Mouse (Mus musculus) neural tube, embryonic 14.5 days (tissue): Measurements from ENCODE around the gene Pdzd11. TPM values are rescaled to one million over a fixed set of nuclear protein-coding genes. Genes with fewer than 3 reads are reported as not detected.

Experiments used
- ATAC-seq: fragments of 200-750 bp; cut with Nextera tagmentation; 2 replicates; pipeline ENCODE4 v1.8.0; 2017; ENCODE audit warnings: low read depth, mild to moderate bottlenecking, moderate TSS enrichment, moderate library complexity
- H3K27ac ChIP-seq: fragments of 300-500 bp; sonication (generic); 2 replicates; pipeline ENCODE4 v1.5.1; 2014; ENCODE audit warnings: low read depth, mild to moderate bottlenecking, control low read depth, low read length, moderate library complexity, mixed read lengths
- H3K27me3 ChIP-seq: fragments of 300-500 bp; sonication (generic); 2 replicates; pipeline ENCODE4 v1.6.1; 2014; ENCODE audit warnings: low read length; ENCODE audit not compliant: control insufficient read depth, insufficient read depth
- H3K36me3 ChIP-seq: fragments of 300-500 bp; sonication (generic); 2 replicates; pipeline ENCODE4 v1.6.1; 2014; ENCODE audit warnings: low read length, mixed read lengths; ENCODE audit not compliant: control insufficient read depth, insufficient read depth
- H3K4me1 ChIP-seq: fragments of 300-500 bp; sonication (generic); 2 replicates; pipeline ENCODE4 v1.6.1; 2014; ENCODE audit warnings: low read length; ENCODE audit not compliant: control insufficient read depth, insufficient read depth
- H3K4me2 ChIP-seq: fragments of 300-500 bp; sonication (generic); 2 replicates; pipeline ENCODE4 v1.6.1; 2014; ENCODE audit warnings: mild to moderate bottlenecking, low read depth, low read length, control low read depth
- H3K4me3 ChIP-seq: fragments of 300-500 bp; sonication (generic); 2 replicates; pipeline ENCODE4 v1.5.1; 2014; ENCODE audit warnings: low read depth, low read length, control low read depth, mixed read lengths
- H3K9ac ChIP-seq: fragments of 300-500 bp; sonication (generic); replicated peaks from 2 replicates; pipeline ENCODE4 v1.6.1; 2014; ENCODE audit warnings: low read depth, mild to moderate bottlenecking, control low read depth, low read length, mixed read lengths
- H3K9me3 ChIP-seq: fragments of 300-500 bp; sonication (generic); 2 replicates; pipeline ENCODE4 v1.6.1; 2016; ENCODE audit warnings: low read length; ENCODE audit not compliant: control insufficient read depth
- WGBS: fragments of 180-500 bp; shearing (Covaris S2); extraction: QIAGEN DNeasy Blood & Tissue Kit; methylation state at CpG from one replicate; pipeline ENCODE4 v1.1.7; 2014; 5-methylcytosine and 5-hydroxymethylcytosine counted together
- polyA plus RNA-seq: library from polyadenylated mRNA; unstranded; fragments of >200 nt; fragmentation: Nextera tagmentation; extraction: Ambion mirVana; gene quantifications from 2 replicates; pipeline ENCODE4 v1.2.1, GENCODE M21; 2014

The Pdzd11 gene
- polyA plus RNA-seq: 98.9 and 101 TPM in 2 replicates

DNA sequence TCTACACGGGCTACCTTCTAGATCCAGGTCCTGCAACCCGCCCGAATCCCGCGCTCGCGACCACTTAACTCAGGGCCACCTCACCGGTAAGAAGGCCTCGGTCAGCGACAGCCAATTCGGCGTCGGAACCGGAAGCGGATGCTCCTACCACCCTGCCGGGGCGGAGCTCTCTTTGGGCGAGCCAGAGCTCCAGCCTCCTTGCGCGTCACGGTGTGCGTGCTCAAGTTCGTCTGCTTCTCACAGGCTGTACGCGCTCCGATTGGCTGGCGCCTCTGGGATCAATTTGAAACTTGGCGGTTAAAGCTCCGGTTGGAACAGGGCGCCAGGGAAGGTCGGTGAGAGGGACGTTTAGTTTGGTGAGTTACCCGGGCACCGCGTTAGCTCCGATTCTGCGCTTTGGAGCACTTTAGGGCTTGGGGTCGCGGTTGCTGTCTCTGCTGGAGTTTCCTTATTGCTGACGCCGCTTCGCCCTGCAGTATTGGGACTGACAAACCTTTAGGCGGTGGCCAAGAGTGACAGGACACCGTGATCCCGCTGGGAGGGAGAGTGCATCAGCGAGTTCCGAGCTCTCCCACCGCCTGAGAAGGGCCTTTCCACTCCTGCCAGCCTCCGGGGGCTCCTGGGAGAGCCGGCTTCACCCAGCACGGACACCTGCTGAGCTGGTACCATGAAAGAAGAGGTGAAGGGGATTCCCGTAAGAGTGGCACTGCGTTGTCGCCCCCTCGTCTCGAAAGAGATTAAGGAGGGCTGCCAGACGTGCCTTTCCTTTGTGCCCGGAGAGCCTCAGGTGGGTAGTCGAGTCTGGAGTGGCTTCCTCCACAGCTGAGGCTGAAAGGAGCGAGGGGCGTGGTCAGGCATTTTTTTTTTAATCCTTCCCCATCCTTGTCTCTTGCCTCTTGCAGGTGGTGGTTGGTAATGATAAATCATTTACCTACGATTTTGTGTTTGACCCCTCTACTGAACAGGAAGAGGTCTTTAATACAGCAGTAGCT is at the start of gene Pdzd11:
TSS of gene Pdzd11 (minus strand) at position 767 of the 992 bp plus-strand sequence.
- ATAC-seq: peak; percentile 100
- WGBS: 13% methylated on average over 61 of the region's 62 CpGs
- H3K27ac ChIP-seq: no peak within 1 kb of the TSS

DNA sequence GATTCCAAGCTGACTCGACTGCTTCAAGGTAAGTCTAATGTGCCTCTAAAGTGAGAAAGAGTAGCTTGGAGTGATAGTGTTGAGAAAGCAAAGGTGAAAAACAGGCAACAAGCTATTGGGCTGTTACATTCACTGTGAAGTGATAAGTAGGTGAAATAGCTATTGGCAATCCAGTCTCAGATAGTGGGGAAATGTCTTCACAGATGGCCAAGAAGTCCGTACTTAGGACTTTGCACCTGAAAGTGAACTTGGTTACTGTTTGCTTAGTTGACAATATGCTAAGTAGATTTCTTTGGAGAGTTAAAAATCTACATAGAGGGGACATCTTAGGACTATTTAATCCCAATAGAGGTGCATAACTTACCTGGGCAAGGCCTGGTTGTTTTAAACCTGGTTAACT is 38.5 kb upstream of the Pdzd11 start:
- Histone ChIP-seq H3K4me3 (no peak overlapping the region), H3K36me3 (no peaks in the 10 kb centered on the region), H3K4me1 (no peaks in the 10 kb centered on the region), H3K4me2 (no peak overlapping the region), H3K9me3 (no peaks in the 10 kb centered on the region), H3K9ac (no peak overlapping the region), H3K27ac (no peak overlapping the region), H3K27me3 (no peaks in the 10 kb centered on the region)
- no peak for ATAC-seq
- 84% methylated on average over 2 of the region's 2 CpGs for WGBS

More for the DNA sequence above, at the start of gene Pdzd11:
- Histone ChIP-seq H3K4me1 (no peaks in the 10 kb centered on the region), H3K9me3 (no peaks in the 10 kb centered on the region), H3K4me3 (peak within 1 kb of the TSS; percentile 46), H3K9ac (peak within 1 kb of the TSS; percentile 44; the same call in 1 of the 2 replicates), H3K27me3 (no peaks in the 10 kb centered on the region), H3K36me3 (no peaks in the 10 kb centered on the region), H3K4me2 (peak within 1 kb of the TSS; percentile 64)

DNA sequence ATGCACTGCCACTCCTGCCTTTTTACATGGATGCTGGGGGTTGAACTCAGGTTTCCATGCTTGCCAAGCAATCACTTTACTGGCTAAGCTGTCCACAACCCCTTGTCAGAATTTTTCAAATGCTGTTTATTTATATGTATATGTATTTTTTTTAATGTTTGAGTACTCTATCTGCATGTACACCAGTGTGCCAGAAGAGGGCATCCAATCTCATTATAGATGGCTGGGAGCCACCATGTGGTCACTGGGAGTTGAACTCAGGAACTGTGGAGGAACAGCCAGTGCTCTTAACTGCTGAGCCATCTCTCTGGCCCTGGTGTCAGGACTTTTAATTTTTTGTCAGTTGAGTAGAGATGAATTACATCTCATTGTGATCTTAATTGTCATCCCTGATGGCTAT is 26.5 kb upstream of the Pdzd11 start:
- ATAC-seq: no peak

DNA sequence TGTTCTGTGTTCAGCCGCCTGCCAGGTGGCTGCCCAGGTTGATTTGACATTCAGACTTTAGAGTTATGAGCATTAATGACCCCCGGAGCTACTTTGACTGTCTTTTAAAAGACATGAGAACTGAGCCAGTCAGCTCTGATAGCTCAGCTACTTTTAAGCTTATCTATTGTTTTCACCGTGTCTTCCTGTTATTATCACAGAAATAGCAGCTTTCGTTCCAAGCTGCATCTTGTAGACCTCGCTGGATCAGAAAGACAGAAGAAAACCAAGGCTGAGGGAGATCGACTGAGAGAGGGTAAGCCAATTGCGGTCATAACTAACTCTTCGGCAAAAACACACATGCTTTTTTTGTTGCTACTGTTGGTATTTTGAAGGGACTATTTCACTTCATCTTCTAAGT is 12.1 kb upstream of the Pdzd11 start:
- no peaks in the 10 kb centered on the region for H3K9me3 ChIP-seq
- H3K4me1 ChIP-seq: no peaks in the 10 kb centered on the region
- H3K27ac ChIP-seq: no peak overlapping the region
- H3K4me3 ChIP-seq: no peak overlapping the region
- ATAC-seq: no peak
- no peaks in the 10 kb centered on the region for H3K27me3 ChIP-seq
- H3K4me2 ChIP-seq: no peak overlapping the region
- no peak overlapping the region for H3K9ac ChIP-seq
- no peaks in the 10 kb centered on the region for H3K36me3 ChIP-seq
- WGBS: 94% methylated on average over 8 of the region's 8 CpGs

More for the DNA sequence above, 26.5 kb upstream of the Pdzd11 start:
- no peak overlapping the region for H3K27ac ChIP-seq
- H3K36me3 ChIP-seq: no peaks in the 10 kb centered on the region
- no peak overlapping the region for H3K4me3 ChIP-seq
- no peaks in the 10 kb centered on the region for H3K4me1 ChIP-seq
- H3K9ac ChIP-seq: no peak overlapping the region
- H3K9me3 ChIP-seq: no peaks in the 10 kb centered on the region
- H3K4me2 ChIP-seq: no peak overlapping the region
- H3K27me3 ChIP-seq: no peaks in the 10 kb centered on the region

DNA sequence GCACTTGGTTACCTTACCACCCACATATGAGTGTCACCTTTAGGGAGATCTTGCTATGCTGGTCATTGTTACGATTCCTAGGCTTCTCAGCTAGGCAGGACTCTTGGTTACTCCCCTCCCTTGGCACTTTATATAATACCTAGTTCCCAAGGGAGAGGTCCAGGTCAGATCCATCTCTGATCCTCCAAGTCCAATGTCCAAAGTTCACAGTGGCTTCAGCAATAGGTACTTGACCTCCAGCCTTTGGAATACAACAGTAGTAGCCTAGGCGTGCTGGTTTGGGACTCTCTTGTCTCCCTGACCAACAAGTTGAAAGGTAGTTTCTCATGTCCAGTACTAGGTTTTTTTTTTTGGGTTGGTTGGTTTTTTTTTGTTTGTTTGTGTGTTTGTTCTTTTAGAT is 2.7 kb upstream of the Pdzd11 start:
- H3K9ac ChIP-seq: no peak overlapping the region
- H3K27ac ChIP-seq: no peak overlapping the region
- H3K4me1 ChIP-seq: no peaks in the 10 kb centered on the region
- no peak overlapping the region for H3K4me3 ChIP-seq
- no peak for ATAC-seq
- no peaks in the 10 kb centered on the region for H3K9me3 ChIP-seq
- H3K36me3 ChIP-seq: no peaks in the 10 kb centered on the region
- no peaks in the 10 kb centered on the region for H3K27me3 ChIP-seq
- WGBS: 96% methylated on average over 2 of the region's 2 CpGs
- H3K4me2 ChIP-seq: no peak overlapping the region

DNA sequence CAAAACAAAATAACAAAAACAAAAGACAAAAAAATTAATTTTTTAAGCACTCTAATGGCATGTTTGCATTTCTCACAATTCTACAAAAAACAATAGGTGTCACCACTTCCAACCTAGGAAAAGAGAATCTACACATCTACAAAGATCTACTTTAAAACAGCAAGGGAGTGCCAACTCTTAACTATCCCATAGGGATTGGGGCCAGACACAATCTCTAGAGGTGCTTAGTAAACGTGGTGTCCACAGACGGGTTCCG is 894 bp downstream of the Pdzd11 start, which contains the start of gene Kif4:
TSS of gene Kif4 (plus strand) at position 192 of the 256 bp plus-strand sequence.
- H3K27ac ChIP-seq: no peak within 1 kb of the TSS
- H3K9me3 ChIP-seq: no peaks in the 10 kb centered on the region
- WGBS: 15% methylated on average over 3 of the region's 3 CpGs
- H3K4me2 ChIP-seq: peak within 1 kb of the TSS; percentile 64
- H3K27me3 ChIP-seq: no peaks in the 10 kb centered on the region
- no peak for ATAC-seq
- no peaks in the 10 kb centered on the region for H3K4me1 ChIP-seq
- H3K9ac ChIP-seq: peak within 1 kb of the TSS; percentile 44; the same call in 1 of the 2 replicates
- peak within 1 kb of the TSS; percentile 46 for H3K4me3 ChIP-seq
- H3K36me3 ChIP-seq: no peaks in the 10 kb centered on the region

DNA sequence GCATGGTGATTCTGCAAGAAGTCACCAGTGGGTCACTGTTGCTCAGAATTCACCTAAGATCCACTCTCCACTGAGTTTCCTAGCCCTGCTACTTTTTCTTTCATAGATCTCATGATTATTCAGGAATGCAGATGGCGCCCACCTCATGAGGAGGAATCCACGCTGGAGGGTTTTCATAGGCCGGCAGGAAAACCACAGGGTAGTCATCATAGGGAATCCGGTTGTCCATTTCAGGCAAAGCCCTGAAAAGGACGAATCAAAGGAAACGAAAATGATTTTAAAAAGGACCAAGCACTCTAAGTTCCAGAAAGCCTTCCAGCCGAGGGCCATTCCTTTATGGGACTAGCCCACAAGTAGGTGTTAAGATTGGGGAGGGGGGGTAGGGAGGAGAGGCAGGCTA is 1.2 kb downstream of the Pdzd11 start:
- H3K27me3 ChIP-seq: no peaks in the 10 kb centered on the region
- 51% methylated on average over 7 of the region's 7 CpGs for WGBS
- no peak for ATAC-seq
- H3K36me3 ChIP-seq: no peaks in the 10 kb centered on the region
- no peaks in the 10 kb centered on the region for H3K9me3 ChIP-seq
- H3K27ac ChIP-seq: no peak overlapping the region
- peak overlapping the region; percentile 44; the same call in 1 of the 2 replicates for H3K9ac ChIP-seq
- peak overlapping the region; percentile 46 for H3K4me2 ChIP-seq
- peak overlapping the region; percentile 46 for H3K4me3 ChIP-seq
- H3K4me1 ChIP-seq: no peaks in the 10 kb centered on the region

DNA sequence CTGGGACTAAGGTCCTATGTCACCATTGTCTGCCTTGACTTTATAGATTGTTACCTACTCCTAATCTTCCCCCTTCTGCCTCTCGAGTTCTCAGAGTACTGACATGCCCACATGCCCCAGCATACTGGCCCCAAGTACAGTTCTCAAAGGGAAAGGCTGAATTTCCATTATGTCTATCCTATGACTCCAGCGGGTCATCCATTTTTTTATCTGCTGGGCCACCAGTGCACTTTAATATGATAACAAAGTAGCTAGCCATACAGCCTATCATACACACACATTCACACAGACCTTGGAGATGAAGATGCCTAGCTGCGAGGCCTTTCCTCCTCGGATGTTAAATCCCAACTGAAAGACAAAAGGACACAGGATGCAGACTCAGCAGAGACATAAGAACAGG is 2.1 kb downstream of the Pdzd11 start:
- WGBS: 87% methylated on average over 4 of the region's 4 CpGs
- H3K27me3 ChIP-seq: no peaks in the 10 kb centered on the region

DNA sequence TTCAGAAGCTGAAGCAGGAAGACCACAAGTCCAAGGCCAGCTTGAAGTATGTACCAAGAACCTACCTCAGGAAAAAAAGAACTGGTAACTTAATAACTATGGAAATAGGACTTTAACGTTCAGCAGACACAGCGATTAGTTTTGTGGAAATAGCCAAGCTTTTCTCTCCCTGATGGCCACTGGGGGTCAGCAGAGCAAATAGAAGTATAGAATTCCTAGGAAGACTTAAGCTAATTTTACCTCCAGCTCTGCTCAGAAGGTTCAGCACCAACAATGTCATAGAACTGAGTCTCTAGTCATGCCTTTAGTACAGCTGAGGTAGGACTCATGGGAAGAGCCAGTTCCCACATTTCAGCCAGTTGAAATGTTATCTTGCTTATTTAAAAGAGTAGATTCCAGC is 5.0 kb downstream of the Pdzd11 start:
- no peaks in the 10 kb centered on the region for H3K36me3 ChIP-seq
- no peak overlapping the region for H3K9ac ChIP-seq
- no peak overlapping the region for H3K27ac ChIP-seq
- 58% methylated on average over 2 of the region's 2 CpGs for WGBS
- H3K4me3 ChIP-seq: no peak overlapping the region
- no peak overlapping the region for H3K4me2 ChIP-seq
- no peaks in the 10 kb centered on the region for H3K4me1 ChIP-seq
- no peaks in the 10 kb centered on the region for H3K9me3 ChIP-seq
- ATAC-seq: no peak
- H3K27me3 ChIP-seq: no peaks in the 10 kb centered on the region

More for the DNA sequence above, 2.1 kb downstream of the Pdzd11 start:
- Histone ChIP-seq H3K4me3 (no peak overlapping the region), H3K27ac (no peak overlapping the region), H3K9me3 (no peaks in the 10 kb centered on the region), H3K36me3 (no peaks in the 10 kb centered on the region), H3K4me2 (no peak overlapping the region), H3K9ac (no peak overlapping the region), H3K4me1 (no peaks in the 10 kb centered on the region)
- ATAC-seq: no peak
